Mouse (Mus musculus) lung, adult 2 months (tissue): Measurements from ENCODE around the gene Bhlhe23.

Experiments used
- CTCF ChIP-seq: fragments of 200-500 bp; IDR thresholded peaks from 2 replicates; pipeline ENCODE4 v1.5.1; 2011; ENCODE audit warnings: mild to moderate bottlenecking, low read length, control low read depth; ENCODE audit not compliant: insufficient read depth
- POLR2A ChIP-seq: fragments of 200-500 bp; IDR thresholded peaks from 2 replicates; pipeline ENCODE4 v1.6.1; 2011; ENCODE audit warnings: low read depth, mild to moderate bottlenecking, control low read depth, low read length, borderline replicate concordance; ENCODE audit errors: extremely low read depth

GRCm38 (mm10) chr2:180745248-180745927, 31.3 kb downstream of the Bhlhe23 start:
- TF ChIP-seq CTCF (peak; percentile 100), POLR2A (no peak)
